Mouse (Mus musculus): ENCODE results near the gene Asna1. TPM values are rescaled to one million over a fixed set of nuclear protein-coding genes. Genes with fewer than 3 reads are reported as not detected.

Asna1 gene
- polyA plus RNA-seq, 1 experiment: 267 TPM

DNA sequence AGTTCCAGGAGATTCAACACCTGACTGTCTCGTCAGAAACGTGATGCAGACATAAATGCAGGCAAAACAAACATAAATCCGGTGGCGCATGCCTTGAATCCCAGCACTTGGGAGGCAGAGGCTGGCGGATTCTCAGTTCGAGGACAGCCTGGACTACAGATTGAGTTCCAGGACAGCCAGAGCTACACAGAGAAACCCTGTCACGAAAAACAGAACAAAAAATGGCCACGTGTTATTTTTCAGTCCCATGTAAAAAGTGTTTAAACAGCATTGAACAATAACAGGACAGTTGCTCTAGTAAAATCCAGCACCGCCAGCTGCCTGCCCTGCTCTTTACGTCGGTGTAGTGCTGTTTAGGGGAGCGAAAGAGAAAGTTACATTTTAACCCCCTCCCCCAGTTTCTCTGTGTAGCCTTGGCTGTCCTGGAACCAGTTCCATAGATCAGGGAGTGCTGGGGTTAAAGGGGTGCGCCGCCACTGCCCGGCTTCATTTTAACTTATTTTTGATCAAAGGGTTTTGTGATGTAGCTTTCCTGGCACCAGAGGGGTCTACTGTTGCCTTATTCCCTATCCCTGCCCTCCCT lies 10.7 kb upstream of the Asna1 start:
- Histone ChIP-seq H3K4me1 (ENCODE audit: control insufficient read depth, insufficient read depth, low read length) (no peaks in the 10 kb centered on the region; the same call in 1 of the 2 replicates), H3K4me3 (ENCODE audit: insufficient read depth, low read length) (peak overlapping the region; percentile 68), H3K27ac (ENCODE audit: insufficient read depth, low read length) (no peak overlapping the region)
- TF ChIP-seq CTCF (IDR thresholded peaks at IDR 0.05; ENCODE audit: extremely low read depth, insufficient read depth, low read length) (no peak), POLR2A (IDR thresholded peaks at IDR 0.05; ENCODE audit: extremely low read depth, insufficient read depth, low read length) (no peak)

- H3K27ac ChIP-seq (ENCODE audit: insufficient read depth, low read length): no peak overlapping the region
- TF ChIP-seq CTCF (IDR thresholded peaks at IDR 0.05; ENCODE audit: extremely low read depth, insufficient read depth, low read length): no peak
- no peak for TF ChIP-seq POLR2A (IDR thresholded peaks at IDR 0.05; ENCODE audit: extremely low read depth, insufficient read depth, low read length)
- peak overlapping the region; percentile 68; the same call in 1 of the 2 replicates for H3K4me3 ChIP-seq (ENCODE audit: insufficient read depth, low read length)
- no peaks in the 10 kb centered on the region; the same call in 1 of the 2 replicates for H3K4me1 ChIP-seq (ENCODE audit: control insufficient read depth, insufficient read depth, low read length)
These were observed 10.2 kb upstream of the Asna1 start for GRCm38 (mm10) chr8:85035165-85035727.

DNA sequence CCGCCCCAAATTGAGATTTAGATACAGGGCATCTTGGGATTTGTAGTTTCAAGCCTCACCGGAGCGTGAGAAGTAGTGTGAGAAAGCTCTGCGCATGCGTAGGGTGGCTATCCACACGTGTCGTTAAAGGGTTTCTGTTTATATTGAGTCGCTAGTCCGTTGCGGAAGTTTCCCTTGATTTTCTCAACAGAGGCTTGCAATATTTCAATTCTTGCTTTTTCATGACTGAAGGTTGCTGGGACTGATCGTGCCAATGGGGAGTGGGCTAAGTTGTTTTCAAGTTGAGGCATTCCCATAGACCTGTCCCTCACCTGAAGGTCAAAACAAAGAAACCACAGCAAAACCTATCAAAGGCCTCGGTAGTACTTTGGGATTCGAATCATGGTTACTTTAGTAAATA lies 9.7 kb upstream of the Asna1 start:
- no peak overlapping the region for H3K4me3 ChIP-seq (ENCODE audit: insufficient read depth, low read length)
- TF ChIP-seq POLR2A (IDR thresholded peaks at IDR 0.05; ENCODE audit: extremely low read depth, insufficient read depth, low read length) (peak; percentile 41; the same call in 1 of the 2 replicates), CTCF (IDR thresholded peaks at IDR 0.05; ENCODE audit: extremely low read depth, insufficient read depth, low read length) (no peak)
- no peak overlapping the region for H3K27ac ChIP-seq (ENCODE audit: insufficient read depth, low read length)
- no peaks in the 10 kb centered on the region; the same call in 1 of the 2 replicates for H3K4me1 ChIP-seq (ENCODE audit: control insufficient read depth, insufficient read depth, low read length)

GRCm38 (mm10) chr8:85033867-85034266 lies 8.8 kb upstream of the Asna1 start:
- Histone ChIP-seq H3K4me3 (ENCODE audit: insufficient read depth, low read length) (no peak overlapping the region), H3K4me1 (ENCODE audit: control insufficient read depth, insufficient read depth, low read length) (no peaks in the 10 kb centered on the region; the same call in 1 of the 2 replicates), H3K27ac (ENCODE audit: insufficient read depth, low read length) (no peak overlapping the region)
- TF ChIP-seq CTCF (IDR thresholded peaks at IDR 0.05; ENCODE audit: extremely low read depth, insufficient read depth, low read length) (no peak), POLR2A (IDR thresholded peaks at IDR 0.05; ENCODE audit: extremely low read depth, insufficient read depth, low read length) (no peak)

- H3K4me3 ChIP-seq (ENCODE audit: insufficient read depth, low read length): no peak overlapping the region
These were observed 7.7 kb upstream of the Asna1 start for GRCm38 (mm10) chr8:85032622-85033311.

DNA sequence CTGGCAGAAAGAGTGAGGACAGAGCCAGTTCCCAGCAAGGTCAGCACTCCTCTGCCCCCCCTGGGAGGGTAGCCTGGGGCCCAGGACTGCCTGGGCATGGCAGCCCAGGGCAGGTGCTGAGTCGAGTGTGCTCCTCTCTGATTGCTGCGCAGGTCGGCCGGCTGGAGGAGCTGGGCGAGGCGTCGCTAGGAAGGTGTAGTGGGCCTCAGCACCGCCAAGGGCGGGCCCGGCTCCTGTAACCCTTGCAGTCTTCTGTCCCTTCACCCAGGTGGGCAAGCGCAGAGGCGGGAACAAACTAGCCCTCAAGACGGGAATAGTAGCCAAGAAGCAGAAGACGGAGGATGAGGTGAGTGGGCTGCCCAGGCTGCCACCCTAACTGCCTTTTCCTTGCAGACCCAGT lies 4.2 kb upstream of the Asna1 start:
- no peak for TF ChIP-seq CTCF (IDR thresholded peaks at IDR 0.05; ENCODE audit: extremely low read depth, insufficient read depth, low read length)
- TF ChIP-seq POLR2A (IDR thresholded peaks at IDR 0.05; ENCODE audit: extremely low read depth, insufficient read depth, low read length): no peak
- Histone ChIP-seq H3K4me3 (ENCODE audit: insufficient read depth, low read length) (no peak overlapping the region), H3K4me1 (ENCODE audit: control insufficient read depth, insufficient read depth, low read length) (peaks cover 7% of the 10 kb centered on the region), H3K27ac (ENCODE audit: insufficient read depth, low read length) (no peak overlapping the region)

More at GRCm38 (mm10) chr8:85032622-85033311, 7.7 kb upstream of the Asna1 start:
- Histone ChIP-seq H3K27ac (ENCODE audit: insufficient read depth, low read length) (no peak overlapping the region), H3K4me1 (ENCODE audit: control insufficient read depth, insufficient read depth, low read length) (peaks cover 4% of the 10 kb centered on the region)
- TF ChIP-seq POLR2A (IDR thresholded peaks at IDR 0.05; ENCODE audit: extremely low read depth, insufficient read depth, low read length): no peak
- no peak for TF ChIP-seq CTCF (IDR thresholded peaks at IDR 0.05; ENCODE audit: extremely low read depth, insufficient read depth, low read length)

DNA sequence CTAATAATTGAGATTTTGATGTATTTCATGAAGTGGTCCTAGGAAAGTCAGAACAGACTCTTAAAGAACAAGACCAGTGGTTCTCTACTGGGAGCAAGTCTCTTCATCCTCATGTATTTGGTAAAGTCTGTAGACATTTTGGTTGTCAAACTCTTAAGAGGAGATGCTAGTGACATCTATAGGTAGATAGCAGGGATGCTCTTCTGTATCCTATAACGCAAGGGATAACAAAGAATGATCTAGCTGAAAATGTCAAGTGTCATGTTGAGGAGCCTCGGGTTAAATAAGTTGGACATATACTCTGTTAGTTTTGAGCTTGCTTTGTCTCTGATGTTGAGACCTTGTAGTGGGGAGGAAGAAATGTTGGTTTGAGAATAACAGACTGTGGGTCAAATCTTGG lies 2.8 kb upstream of the Asna1 start:
- peaks cover 10% of the 10 kb centered on the region for H3K4me1 ChIP-seq (ENCODE audit: control insufficient read depth, insufficient read depth, low read length)
- no peak overlapping the region for H3K27ac ChIP-seq (ENCODE audit: insufficient read depth, low read length)
- H3K4me3 ChIP-seq (ENCODE audit: insufficient read depth, low read length): peak overlapping the region; percentile 80; the same call in 1 of the 2 replicates
- TF ChIP-seq CTCF (IDR thresholded peaks at IDR 0.05; ENCODE audit: extremely low read depth, insufficient read depth, low read length) (no peak), POLR2A (IDR thresholded peaks at IDR 0.05; ENCODE audit: extremely low read depth, insufficient read depth, low read length) (no peak)

- TF ChIP-seq POLR2A (IDR thresholded peaks at IDR 0.05; ENCODE audit: extremely low read depth, insufficient read depth, low read length): no peak
- TF ChIP-seq CTCF (IDR thresholded peaks at IDR 0.05; ENCODE audit: extremely low read depth, insufficient read depth, low read length): no peak
- Histone ChIP-seq H3K4me3 (ENCODE audit: insufficient read depth, low read length) (peak overlapping the region; percentile 80), H3K27ac (ENCODE audit: insufficient read depth, low read length) (no peak overlapping the region), H3K4me1 (ENCODE audit: control insufficient read depth, insufficient read depth, low read length) (peaks cover 10% of the 10 kb centered on the region)
These were observed 2.4 kb upstream of the Asna1 start for GRCm38 (mm10) chr8:85027516-85027855.

DNA sequence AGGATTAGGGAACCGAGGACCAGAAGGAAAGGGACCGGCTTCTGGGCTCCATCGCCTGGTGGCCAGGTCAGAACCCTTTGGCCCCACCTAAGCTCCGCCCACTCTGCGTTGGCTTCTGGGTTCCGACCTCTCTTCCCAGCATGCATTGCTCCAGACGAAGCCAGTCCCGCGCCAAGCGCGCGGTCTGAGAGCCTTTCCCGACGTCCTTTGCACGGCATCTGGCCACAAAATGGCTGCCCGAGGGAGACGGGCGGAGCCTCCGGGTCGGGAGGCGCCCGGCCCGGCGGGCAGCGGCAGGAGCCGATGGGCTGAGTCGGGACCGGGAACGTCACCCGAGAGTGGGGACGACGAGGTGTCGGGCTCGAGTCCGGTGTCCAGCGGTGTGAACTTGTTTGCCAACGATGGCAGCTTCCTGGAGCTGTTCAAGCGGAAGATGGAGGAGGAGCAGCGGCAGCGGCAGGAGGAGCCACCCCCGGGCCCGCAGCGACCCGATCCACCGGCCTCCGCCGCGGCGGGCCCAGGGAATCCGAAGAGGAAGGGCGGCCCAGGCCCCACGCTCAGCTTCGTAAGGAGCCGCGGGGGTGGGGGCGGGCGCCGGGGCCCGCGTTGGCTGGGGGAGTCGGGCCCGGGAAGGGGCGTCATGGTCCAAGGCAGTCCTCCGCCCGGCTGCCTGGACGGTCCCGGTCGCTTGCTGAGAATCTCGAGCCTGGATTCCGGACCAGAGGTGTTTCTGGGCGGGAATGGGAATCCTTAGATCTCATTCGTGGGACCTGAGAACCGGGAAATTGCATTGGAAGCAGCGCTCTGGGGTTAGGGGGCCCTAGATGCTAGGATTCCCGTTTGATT lies 1.8 kb upstream of the Asna1 start, which contains the start of gene Trir:
Gene Trir (plus strand): TSS at position 154 of the 846 bp plus-strand sequence.
- H3K4me3 ChIP-seq (ENCODE audit: insufficient read depth, low read length): peak within 1 kb of the TSS; percentile 96

More for the DNA sequence above, 1.8 kb upstream of the Asna1 start, which contains the start of gene Trir:
- TF ChIP-seq POLR2A (IDR thresholded peaks at IDR 0.05; ENCODE audit: extremely low read depth, insufficient read depth, low read length) (peak; percentile 94), CTCF (IDR thresholded peaks at IDR 0.05; ENCODE audit: extremely low read depth, insufficient read depth, low read length) (no peak)
- Histone ChIP-seq H3K27ac (ENCODE audit: insufficient read depth, low read length) (peak within 1 kb of the TSS; percentile 96), H3K4me1 (ENCODE audit: control insufficient read depth, insufficient read depth, low read length) (peaks cover 10% of the 10 kb centered on the region)

Data from cortical plate, adult 2 months (tissue).